Mouse (Mus musculus): ENCODE results near the gene Slc9a3.

GRCm38 (mm10) chr13:74167492-74167891 lies 46.2 kb downstream of the Slc9a3 start:
- TF ChIP-seq CTCF (IDR thresholded peaks at IDR 0.05; ENCODE audit: borderline replicate concordance, control insufficient read depth, extremely low read depth, insufficient read depth, low read length, poor library complexity) (no peak), POLR2A (IDR thresholded peaks at IDR 0.05; ENCODE audit: control insufficient read depth, extremely low read depth, insufficient read depth, low read length, poor library complexity) (no peak)

Data from thymus, adult 2 months (tissue).